Mouse (Mus musculus): ENCODE data around the gene Cep95. TPM values are rescaled to one million over a fixed set of nuclear protein-coding genes. Genes with fewer than 3 reads are reported as not detected.
"Not testable (repeated sequence)": the region's sequence is repeated elsewhere in the genome, so short reads cannot be mapped to it uniquely, and the experiment has no call there.

The Cep95 gene
- total RNA-seq (2022), result 1 to 10 TPM; 3.3 to 6.1 (median 5.3) TPM

DNA sequence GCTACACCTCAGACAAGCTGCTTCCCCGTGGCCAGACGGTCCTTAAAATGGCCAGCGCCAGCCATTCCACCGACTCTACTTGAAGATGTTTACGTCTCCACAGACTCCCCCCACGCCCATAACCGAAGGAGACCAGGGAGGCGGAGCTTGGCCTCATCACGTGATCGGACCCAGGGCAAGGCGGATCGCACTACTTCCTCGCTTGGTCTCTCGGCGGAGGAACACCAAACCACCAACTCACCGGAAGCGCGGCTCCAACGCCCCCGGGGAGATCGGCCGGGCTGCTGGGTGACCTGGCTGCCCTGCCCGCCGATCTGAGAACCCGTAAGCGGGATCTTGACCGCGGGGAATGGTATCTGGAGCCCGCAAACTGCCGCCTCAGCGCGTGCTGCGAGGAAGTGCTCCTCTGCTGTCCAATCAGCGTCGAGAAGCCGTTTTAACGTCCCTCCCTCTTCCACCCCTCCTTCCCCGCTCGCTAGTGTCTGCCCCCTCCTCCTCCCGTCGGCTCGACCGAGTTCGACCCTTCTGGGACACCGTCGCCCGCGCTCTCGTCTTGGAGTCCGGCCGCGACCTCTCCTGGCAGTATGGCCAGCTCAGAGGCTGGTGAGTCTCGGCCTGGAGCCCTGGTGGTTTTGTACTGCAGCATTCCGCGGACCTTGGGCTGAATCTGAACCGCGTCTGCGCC lies at the start of gene Cep95, which contains the start of gene Ddx5:
Cep95 (plus strand) TSS at position 478 of the 685 bp plus-strand sequence.
Ddx5 (minus strand) TSS at position 411 of the 685 bp plus-strand sequence.
- peak; percentile 98 for DNase-seq (ENCODE audit: low spot score)

DNA sequence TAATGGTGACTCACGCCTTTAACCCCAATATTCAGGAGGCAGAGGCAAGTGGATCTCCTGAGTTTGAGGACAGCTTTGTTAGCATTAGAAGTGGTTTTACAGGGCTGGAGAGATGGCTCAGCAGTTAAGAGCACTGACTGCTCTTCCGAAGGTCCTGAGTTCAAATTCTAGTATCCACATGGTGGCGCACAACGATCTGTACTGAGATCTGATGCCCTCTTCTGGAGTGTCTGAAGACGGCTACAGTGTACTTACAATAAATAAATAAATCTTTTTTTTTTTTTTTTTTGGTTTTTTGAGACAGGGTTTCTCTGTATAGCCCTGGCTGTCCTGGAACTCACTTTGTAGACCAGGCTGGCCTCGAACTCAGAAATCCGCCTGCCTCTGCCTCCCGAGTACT lies 48.3 kb upstream of the Cep95 start:
- not testable (repeated sequence) for DNase-seq (ENCODE audit: low spot score)

DNA sequence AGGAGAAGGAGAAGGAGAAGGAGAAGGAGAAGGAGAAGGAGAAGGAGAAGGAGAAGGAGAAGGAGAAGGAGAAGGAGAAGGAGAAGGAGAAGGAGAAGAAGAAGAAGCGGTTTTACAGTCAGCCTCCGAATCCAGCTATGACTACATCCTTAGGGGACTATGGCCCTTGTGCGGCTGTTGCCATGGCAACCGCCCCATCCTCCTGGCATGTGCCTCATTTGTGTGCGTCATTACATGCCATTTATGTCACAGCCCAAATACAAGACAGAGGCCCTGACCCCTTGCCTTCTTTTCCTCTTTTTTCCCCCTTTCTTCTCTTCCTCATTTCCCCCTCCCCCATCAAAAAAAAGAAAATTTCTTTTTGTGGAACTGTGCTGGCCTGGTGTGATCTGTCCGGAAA lies 47.8 kb upstream of the Cep95 start:
- no peak for DNase-seq (ENCODE audit: low spot score)

DNA sequence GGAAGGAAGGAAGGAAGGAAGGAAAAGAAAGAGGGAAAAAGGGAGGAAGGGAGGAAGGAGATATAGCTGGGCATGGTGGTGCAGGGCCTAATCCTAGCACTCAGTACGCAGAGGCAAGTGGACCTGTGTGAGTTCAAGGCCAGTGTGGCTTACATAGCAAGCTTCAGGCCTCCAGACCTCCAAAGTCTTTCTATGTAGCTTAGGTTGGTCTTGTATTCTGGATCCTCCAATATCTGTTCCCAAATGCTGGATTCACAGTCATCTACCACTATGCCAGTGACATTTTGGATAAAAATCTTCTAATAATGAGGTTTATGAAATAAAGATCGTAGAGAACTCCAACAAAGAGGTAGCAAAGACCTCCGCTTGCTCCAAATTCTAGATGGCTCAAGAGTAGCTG lies 47.2 kb upstream of the Cep95 start:
- DNase-seq (ENCODE audit: low spot score), result no peak

DNA sequence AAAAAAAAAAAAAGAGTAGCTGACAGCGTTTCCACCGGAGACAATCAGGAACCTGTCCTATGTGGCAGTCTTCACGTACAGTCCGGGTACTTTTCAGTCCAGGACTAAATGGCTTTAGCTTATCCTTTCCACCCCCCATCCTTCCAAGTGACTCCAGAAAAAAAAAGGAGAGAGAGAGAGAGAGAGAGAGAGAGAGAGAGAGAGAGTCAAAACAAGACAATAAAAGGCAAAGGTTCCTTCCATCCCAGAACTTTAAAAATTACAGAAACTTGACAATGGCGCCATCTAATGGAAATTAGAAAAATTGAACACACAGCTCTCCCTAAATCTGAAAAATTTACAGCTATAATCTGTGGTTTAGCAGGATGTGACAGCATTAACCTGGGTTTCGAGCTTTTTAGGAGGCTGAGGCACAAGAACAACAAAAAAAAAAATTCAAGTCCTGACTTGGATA lies 46.6 kb upstream of the Cep95 start:
- DNase-seq (ENCODE audit: low spot score), result no peak

DNA sequence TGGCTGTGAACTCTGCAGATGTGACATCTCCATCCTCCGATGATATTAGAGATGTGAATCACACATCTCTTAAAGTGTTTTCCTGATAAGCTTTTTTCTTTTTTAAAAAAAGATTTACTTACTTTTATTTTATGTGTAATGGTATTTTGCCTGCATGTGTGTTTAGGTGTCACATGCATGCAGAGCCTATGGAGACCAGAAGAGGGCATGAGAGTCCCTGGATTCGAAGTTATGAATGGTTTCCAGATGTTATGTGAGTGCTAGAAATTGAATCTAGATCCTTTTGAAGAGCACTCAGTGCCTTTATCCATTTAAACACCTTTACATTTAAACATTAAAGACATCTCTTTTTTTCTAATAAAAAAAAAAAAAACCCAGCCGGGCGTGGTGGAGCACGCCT lies 44.1 kb upstream of the Cep95 start:
- DNase-seq (ENCODE audit: low spot score), result no peak

DNA sequence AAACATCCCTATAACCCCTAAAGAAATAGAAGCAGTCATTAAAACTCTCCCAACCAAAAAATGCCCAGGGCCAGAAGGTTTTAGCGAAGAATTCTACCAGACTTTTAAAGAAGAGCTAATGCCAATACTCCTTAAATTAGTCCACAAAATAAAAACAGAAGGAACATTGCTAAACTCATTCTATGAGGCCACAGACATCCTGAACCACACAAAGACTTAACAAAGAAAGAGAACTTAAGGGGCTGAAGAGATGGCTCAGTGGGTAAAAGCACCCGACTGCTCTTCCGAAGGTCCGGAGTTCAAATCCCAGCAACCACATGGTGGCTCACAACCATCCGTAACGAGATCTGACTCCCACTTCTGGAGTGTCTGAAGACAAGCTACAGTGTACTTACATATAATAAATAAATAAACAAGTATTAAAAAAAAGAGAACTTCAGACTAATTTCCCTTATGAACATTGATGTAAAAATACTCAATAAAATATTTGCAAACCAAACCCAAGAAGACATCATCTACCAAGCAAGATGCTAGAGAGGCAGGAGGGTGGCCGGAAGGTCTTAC lies 39.4 kb upstream of the Cep95 start:
- DNase-seq (ENCODE audit: low spot score), result not testable (repeated sequence)

DNA sequence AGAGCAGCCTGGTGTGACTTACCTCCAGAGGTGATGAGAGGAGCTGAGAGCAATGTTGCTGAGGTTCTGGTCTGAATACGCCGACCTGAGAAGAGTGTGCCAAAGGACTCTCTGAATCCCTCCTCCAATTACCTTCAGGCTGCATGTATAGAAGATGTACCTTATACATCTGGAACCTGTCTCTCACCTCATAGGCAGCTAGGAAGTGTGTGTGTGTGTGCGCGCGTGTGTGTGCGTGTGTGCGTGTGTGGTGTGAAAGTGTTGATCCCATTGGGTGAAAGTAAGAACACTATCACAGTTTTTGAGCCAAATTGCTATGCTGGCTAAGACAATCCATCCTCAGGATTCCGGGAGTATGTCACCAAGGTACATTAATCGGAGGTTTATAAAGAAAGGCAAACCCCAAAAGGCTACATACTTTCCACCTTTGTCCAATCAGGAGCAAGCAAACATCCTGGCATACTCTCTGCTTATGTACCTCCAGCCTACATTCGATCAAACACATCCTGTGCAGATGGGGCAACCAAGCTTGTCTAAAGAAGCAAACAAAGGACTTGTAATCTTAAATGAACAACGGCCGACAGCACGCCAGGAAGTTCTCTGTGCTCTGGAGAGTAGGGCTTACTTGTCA lies 38.8 kb upstream of the Cep95 start, which contains the start of gene Pecam1:
Pecam1 (minus strand) TSS at position 508 of the 631 bp plus-strand sequence.
- DNase-seq (ENCODE audit: low spot score), result no peak

DNA sequence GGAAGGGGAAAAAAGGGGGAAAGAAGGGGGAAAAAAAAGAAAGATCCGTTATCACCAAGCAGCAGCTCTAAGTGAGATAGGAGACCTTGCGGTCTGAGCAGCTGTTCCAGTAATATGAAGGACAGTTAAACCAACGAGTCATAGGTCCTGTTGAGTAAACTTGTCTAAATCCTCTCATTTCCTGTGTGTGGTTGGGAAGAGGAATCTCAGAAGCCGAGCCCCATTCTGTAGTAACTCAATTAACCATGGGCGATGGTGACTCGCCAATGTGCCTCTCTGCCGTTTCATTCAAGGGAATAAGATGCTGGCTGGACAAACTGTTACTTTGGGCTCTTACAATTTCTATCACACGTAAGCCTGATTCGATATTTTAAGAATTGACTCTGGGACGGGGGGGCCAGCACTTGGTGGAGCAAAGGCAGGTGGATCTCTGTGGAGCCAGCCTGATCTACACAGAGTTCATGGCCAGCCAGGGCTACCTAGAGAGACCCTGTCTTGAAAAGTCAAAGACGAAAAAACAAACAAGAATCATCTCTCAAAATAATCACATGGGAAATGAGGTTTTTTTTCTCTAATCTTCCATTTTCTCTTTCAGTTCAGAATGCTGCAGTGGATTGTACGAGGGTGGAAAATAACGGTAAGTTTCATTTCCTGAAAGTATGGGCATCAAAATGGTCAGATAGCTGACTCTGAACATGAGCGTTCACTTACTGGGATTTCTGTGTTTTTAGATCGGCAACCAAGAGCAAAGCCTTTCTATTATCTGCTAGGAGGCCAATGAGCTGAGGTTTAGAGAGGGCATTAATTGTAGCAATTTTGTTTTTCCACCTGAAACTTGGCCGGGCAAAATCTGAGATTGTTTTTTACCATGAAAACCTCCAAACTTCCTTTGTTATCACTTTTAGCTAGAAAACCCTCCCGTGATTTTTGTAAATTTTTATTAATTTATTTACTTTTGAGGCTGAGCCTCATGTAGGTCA lies 37.7 kb upstream of the Cep95 start, which contains the start of gene Milr1:
Milr1 (plus strand) TSS at position 188 of the 980 bp plus-strand sequence.
- DNase-seq (ENCODE audit: low spot score), result no peak

DNA sequence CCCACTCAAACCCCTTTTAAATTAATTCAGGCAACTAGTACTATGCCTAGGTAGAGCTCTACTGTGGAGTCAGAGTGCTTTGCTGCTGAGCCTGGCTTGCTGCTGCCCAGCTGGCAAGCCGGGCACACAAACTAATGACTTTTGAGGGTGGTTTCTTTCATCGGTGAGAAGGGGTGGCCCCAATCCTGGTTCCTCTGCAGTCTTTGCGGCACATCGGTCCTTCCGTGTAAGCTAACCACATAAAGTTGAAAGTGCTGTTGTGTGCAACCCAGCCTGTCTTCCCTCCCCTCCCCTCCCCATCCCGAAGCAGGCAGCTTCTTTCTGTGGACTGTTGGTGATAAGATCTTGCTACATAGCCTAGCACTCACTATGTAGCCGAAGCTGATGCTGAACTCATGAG lies 36.9 kb upstream of the Cep95 start:
- no peak for DNase-seq (ENCODE audit: low spot score)

DNA sequence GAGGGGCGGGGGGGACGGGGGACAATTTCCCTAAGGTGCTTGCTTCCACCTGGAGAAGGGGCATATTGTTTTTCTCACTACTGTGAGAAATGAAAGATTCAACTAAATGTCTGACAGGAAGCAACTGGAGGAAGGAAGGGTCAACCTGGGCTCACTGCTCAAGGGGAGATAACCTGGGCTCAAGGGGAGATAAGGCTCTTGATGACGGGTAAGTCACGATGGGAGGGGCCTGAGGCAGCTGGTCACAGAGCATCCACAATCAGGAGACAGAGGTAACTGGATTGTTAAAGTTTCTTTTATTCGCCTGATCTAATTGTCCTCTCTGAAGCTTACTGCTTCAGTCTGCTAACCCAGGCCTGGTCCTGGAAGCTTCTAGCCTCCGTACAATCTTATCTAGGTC lies 35.7 kb upstream of the Cep95 start:
- DNase-seq (ENCODE audit: low spot score), result no peak

DNA sequence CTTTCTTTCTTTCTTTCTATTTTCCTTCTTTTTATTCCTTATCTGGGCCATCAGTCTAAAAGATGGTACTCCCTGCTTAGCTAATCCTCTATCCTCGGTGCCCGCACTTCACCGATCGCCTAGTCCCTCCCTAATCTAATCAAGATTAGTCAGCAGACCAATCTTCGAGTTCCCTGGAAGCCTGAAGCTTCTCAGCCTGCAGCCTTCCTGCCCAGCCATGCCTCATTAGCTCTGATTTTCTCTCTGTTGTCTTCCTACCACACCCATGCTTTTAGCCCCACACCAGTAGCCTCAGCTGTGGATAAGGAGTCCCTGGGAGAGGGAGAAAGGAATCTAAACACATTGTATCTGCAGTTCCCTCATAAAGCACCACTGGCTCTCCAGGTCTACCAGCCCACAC lies 33.5 kb upstream of the Cep95 start:
- DNase-seq (ENCODE audit: low spot score), result no peak

DNA sequence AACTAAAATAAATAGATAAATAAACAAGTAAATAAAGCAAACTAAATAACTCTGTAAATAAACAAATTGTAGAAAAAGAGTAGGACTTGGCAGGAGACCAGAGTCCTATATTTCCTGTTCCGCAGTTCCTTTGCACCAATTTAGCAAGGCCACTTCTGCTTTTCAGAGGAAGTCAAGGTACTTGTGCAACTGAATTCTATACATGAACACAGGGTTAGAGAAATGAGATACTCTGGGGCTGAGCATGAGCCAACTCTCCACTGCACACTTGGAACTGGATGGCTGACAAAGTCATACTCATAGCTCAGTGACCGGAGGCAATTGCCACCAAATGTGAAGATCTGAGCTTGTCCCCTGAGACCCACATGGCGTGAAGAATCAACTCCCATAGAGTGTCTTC lies 30.0 kb upstream of the Cep95 start:
- no peak for DNase-seq (ENCODE audit: low spot score)

DNA sequence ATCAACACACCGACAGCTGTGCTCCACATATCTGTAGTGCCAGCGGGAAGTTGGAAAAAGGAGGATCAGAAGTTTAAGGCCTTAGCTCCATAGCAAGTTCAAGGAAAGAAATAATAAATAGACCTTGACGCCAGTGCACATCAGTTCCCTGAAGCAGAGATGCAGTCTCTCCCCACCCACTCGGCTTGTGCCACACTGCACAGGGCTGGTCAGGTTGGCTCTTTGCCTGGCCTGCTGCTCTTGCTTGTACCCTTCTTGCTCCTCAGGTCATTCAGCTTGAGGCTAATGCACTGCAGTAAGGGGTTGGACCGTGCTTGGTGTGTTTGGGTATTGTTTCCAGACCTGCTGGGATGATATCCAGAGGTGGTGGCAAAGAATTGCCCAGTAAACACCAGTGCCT lies 28.5 kb upstream of the Cep95 start:
- no peak for DNase-seq (ENCODE audit: low spot score)

DNA sequence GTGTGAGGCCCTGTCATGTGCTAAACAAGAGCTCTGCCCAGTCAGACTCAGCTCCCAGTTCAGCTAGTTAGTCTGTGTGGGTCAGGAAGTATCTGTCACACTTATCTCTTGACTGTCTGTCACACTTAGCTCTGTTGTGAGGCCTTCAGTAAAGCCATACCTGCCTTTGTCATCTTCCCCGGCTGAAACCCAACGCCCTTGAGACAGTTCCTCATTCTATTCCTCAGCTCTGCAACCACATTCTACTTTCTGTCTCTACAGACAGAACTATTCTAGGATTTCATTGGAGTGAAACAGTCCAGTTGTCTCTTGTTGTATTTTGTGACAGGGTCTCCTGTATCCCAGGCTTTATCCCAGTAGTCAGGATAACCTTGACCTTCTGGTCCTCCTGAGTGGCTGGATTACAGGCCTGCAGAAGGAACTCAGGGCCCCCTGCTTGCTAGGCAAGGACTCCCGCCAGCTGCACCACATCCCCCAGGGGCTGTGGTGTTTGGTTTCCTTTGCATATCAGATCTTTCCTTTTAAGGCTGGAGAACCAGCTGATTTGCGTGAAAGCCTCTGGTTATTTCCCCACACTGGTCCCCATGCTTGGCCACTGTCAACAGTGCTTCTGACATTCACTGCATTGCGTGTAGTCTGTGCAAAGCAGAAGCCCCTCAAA lies 26.8 kb upstream of the Cep95 start:
- peak; percentile 47 for DNase-seq (ENCODE audit: low spot score)

DNA sequence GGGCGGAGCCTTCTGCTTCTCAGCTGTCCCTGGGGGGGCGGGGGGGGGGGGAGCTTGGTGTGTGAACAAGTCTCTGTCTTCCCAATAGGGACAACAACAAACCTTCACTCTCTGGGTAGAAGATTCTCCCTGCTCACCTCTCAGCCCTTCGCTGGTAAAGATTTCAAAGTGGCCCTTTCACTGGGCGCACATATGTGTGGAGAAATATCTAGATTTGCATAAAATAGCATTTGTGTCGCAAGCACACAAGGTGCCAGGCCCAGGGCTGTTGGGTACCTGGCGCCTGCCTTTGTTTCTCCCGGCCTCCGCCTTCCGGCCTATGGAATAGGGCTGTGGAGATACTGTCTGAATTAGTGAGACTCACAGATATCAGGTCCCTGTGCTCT lies 26.3 kb upstream of the Cep95 start:
- no peak for DNase-seq (ENCODE audit: low spot score)

DNA sequence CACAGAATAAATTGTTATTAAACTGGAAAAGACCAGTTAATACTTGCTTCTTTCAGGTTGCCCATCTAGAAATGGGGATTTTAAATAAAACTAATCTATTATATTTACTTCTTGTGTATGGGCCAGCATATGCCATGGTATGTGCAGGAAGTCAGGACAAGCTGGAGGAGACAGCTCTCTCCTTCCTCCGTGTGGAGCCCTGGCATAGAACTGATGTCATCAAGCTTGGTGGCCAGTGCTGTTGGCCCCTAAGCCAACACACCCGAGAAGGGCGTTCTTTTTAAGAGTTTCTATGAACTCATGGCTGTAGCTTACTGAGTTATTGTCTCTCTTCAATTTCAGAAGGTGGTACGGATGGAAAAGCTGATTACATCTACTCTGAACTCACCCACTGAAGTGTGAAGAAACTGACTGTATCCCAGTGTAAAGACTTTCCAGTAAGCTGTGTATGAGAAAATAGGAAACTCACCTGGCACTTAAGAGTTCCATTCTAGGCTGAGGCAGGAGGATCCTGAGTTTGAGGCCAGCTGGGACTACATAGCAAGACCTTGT lies 22.4 kb upstream of the Cep95 start:
- DNase-seq (ENCODE audit: low spot score), result no peak

DNA sequence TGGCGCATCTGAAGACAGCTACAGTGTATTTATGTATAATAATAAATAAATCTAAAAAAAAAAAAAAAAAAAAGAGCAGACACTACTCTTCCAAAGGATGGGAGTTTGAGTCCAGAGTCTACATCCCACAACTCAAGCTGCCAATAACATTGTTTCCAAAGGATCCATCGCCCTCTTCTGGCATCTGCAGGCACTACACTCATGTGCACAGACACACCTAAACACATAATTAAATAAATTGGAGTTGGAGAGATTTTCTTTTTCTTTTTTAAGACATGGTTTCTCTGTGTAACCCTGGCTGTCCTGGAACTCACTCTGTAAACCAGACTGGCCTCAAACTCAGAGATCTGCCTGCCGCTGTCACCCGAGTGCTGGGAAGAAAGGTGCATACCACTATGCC lies 21.5 kb upstream of the Cep95 start:
- no peak for DNase-seq (ENCODE audit: low spot score)

DNA sequence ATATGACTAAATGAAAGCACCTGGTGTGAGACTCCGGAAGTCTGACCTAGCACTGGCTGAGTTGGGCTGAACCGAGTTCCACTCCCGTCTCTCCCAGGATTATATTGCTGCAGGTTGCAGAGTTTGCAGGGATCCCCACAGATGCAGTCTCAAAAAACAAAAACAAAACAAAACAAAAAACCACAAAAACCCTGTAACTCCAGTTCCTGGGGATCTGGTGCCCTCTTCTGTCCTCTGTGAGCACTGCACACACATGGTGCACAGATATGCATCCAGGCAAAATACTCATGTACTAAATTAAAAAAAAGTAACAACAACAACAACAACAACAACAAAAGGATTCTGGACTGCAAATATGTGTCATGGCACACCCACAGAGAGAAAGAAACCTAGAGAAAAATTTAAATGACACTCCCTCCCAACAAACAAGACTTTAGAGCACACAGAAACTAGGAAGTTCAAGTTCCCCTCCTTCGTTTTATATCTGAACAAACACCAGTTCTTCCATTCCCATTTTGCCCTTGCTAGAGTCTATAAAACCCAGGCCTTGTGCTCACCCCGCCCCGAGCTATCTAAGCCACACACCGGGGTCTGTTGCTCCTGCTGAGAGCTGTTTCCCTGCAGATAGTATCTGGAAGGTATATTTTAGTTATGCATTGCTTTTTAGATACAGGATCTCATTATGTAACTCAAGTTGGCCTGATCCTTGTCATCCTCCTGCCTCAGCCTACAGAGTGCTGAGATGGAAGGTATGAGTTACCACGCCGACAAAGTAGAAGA lies 18.7 kb upstream of the Cep95 start:
- no peak for DNase-seq (ENCODE audit: low spot score)

DNA sequence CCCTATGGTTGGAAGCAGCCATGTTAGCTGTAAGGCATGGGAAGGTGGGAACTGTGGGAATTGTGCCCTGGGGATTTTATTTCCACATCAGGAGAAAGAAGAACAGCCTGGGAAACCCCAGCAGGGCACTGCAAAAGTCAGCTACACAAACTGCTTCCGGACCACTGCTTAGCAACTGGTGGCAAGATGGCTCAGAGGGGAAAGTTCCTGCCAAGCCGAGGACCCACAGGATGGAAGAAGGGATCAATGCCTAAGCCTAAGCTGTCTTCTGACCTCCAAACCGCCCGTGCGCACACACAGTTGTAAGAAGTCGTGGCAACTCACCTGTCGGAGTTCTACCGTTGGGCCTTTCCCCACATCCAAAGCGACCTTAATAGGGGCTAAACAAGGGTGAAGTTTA lies 16.0 kb upstream of the Cep95 start:
- DNase-seq (ENCODE audit: low spot score), result no peak
